Mouse (Mus musculus) bone marrow macrophage, adult 2 months (primary cell): Measurements from ENCODE around the gene Ppp1r9b.

Source experiments
- CTCF ChIP-seq: IDR thresholded peaks from 2 replicates; pipeline ENCODE4 v1.5.1; 2012; ENCODE audit warnings: low read depth, mild to moderate bottlenecking, low read length, moderate library complexity
- POLR2A ChIP-seq: IDR thresholded peaks from 2 replicates; pipeline ENCODE4 v1.6.1; 2012; ENCODE audit warnings: mild to moderate bottlenecking, low read depth, low read length, borderline replicate concordance

DNA sequence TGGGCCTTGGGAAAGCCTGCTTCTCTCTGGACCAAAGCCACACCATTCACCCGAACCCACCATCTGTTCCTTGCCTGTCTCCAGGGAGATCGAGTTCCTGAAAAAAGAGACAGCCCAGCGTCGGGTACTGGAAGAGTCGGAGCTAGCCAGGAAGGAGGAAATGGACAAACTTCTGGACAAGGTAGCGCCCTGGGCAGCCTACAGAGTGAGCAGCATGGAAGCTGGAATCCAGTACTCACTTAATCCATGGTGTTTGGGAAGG is 14.0 kb downstream of the Ppp1r9b start:
- TF ChIP-seq CTCF (no peak), POLR2A (no peak)
